Mouse (Mus musculus): ENCODE data around the gene Olfr283. TPM values are rescaled to one million over a fixed set of nuclear protein-coding genes. Genes with fewer than 3 reads are reported as not detected.

Olfr283 gene
- total RNA-seq, 1 experiment from 2014 or later: not detected

Other genes starting within 250 kb of the Olfr283 start
- gene Asb8, start 215.3 kb downstream of the Olfr283 start, total RNA-seq (2021): 36.2 and 46.2 TPM in 2 replicates
- gene Ccdc184, start 213.8 kb downstream of the Olfr283 start, total RNA-seq (2021): 0.55 and 0.71 TPM in 2 replicates
- gene Olfr288, start 185.4 kb downstream of the Olfr283 start, total RNA-seq (2021): not detected in 2 replicates
- gene Gm44579, start 160.0 kb downstream of the Olfr283 start, total RNA-seq (2021): not detected in 2 replicates
- not detected in 2 replicates for gene Olfr287, start 159.9 kb downstream of the Olfr283 start, total RNA-seq (2021)
- not detected in 2 replicates for gene Olfr286, start 146.5 kb downstream of the Olfr283 start, total RNA-seq (2021)
- gene H1fnt, start 123.7 kb downstream of the Olfr283 start, total RNA-seq (2021): not detected in 2 replicates
- gene Zfp641, start 84.8 kb downstream of the Olfr283 start, total RNA-seq (2021): 6.0 and 8.1 TPM in 2 replicates
- not detected in 2 replicates for gene Olfr285, start 63.6 kb downstream of the Olfr283 start, total RNA-seq (2021)
- not detected in 2 replicates for gene Olfr284, start 40.0 kb downstream of the Olfr283 start, total RNA-seq (2021)
- not detected in 2 replicates for gene Olfr282, start 50.3 kb upstream of the Olfr283 start, total RNA-seq (2021)
- not detected in 2 replicates for gene Olfr281, start 71.6 kb upstream of the Olfr283 start, total RNA-seq (2021)
- gene OR5BS1P, start 89.0 kb upstream of the Olfr283 start, total RNA-seq (2021): not detected in 2 replicates
- gene Lalba, start 101.8 kb upstream of the Olfr283 start, total RNA-seq (2021): not detected in 2 replicates
- gene Olfr279, start 111.5 kb upstream of the Olfr283 start, total RNA-seq (2021): not detected in 2 replicates
- gene Kansl2, start 153.3 kb upstream of the Olfr283 start, total RNA-seq (2021): 91.3 and 107 TPM in 2 replicates
- gene Ccnt1, start 190.0 kb upstream of the Olfr283 start, total RNA-seq (2021): 52.2 and 55.9 TPM in 2 replicates
- gene 4930415O20Rik, start 190.1 kb upstream of the Olfr283 start, total RNA-seq (2021): not detected in 2 replicates
- 42.7 and 48.9 TPM in 2 replicates for gene Adcy6, start 229.1 kb upstream of the Olfr283 start, total RNA-seq (2021)
- gene Cacnb3, start 249.9 kb upstream of the Olfr283 start, total RNA-seq (2021): 12.6 and 14.3 TPM in 2 replicates